Mouse (Mus musculus) kidney, adult 11 months (tissue): ENCODE measurements around the gene Mov10l1.

Experiments
- DNase-seq: peaks from one replicate; pipeline ENCODE4 v3.0.0; 2022

The Mov10l1 gene

DNA sequence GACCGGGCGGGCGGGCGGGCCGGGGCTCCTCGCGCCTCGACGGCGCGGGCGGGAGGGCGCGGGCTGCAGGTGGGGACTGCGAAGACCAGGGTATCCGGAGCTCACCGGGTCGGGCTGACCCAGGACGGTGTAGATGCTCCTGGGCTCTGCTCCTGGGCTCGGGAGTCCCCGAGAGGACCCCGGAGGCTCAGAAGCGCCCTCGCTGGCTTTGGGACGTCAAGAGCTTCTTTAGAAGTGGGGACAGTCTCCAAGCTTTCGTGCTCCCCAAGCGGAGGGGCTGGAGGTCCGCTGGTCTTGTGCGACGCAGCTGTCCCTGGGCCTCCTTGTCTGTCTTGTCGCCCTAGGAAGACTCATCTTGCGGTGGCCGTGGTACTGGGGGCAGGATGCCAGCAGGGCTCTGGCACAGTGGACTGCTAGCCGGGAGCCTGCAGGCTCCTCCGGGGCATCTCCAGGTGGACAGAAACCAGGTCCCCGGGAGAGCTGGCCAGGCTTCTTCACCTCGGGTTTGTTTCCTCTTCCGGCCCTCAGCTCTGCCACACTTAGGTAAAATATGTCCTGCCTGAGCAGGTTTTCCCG, 93.5 kb downstream of the Mov10l1 start:
- peak; percentile 52 for DNase-seq

DNA sequence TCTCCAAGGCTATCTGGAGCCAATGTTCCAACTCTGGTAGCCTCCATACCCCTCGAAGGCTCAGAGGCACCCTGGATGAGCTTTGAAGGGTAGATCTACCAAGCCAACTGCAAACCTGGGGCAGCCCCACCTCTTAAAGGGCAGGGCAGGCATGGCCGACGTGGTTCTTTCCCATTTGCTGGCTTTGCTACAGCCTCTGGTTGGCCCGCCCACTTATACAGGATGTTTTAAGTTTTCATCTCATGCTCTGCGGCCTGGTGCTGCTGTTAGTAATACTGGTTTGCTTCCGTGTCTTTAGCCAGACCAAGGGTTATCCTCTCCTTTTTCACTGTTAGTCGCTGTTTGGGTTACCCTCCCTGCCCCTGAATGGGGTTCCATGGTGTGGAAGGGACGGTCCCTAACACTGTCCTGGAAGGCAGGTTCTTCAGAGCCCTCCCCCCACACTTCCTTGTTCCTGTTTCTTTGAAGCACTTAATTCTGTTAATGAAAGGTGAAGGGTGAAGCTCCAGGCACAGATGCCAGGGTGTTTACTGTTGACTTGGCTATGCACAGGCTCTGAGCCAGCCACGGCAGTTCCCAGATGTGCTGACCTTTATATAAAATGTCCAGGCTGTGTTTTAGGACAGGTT, 95.6 kb downstream of the Mov10l1 start:
- DNase-seq, result peak; percentile 91

DNA sequence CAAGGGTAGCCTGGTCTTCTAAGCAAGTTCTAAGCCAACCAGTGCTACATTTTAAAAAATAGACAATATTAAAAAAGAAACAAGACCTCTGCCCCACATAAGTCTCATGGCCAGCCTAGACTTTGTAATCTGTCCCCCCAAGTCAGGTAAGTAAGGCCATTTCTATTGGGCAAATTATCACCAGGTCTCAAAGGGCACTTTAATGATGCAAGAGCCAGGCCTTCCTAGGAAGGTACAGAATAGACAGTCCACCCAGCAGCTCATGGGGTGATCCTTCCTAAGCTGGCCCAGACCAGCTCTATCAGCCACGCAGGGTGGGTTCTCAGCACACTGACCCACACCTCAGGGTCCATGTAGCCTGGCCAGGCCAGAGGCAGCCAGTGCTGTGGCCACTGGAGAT, 101.2 kb downstream of the Mov10l1 start:
- DNase-seq, result no peak

DNA sequence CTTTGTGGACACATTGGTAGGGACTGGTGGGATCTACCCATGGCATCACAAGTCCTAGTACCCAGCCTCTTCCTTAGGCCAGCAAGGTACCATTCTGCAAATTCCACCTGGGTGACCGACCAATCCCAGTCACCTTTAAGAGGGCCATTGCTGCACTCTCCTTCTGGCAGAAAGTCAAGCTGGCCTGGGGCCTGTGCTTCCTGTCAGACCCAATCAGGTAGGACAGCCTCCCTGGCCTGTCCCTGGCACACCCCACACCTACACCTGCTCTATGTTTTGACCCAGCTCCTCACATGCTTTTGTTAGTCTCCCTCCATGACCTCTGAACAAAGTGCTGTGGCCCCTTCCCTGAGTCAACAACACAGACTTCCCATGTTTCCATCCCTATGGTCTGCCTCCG, 102.1 kb downstream of the Mov10l1 start:
- DNase-seq, result no peak

DNA sequence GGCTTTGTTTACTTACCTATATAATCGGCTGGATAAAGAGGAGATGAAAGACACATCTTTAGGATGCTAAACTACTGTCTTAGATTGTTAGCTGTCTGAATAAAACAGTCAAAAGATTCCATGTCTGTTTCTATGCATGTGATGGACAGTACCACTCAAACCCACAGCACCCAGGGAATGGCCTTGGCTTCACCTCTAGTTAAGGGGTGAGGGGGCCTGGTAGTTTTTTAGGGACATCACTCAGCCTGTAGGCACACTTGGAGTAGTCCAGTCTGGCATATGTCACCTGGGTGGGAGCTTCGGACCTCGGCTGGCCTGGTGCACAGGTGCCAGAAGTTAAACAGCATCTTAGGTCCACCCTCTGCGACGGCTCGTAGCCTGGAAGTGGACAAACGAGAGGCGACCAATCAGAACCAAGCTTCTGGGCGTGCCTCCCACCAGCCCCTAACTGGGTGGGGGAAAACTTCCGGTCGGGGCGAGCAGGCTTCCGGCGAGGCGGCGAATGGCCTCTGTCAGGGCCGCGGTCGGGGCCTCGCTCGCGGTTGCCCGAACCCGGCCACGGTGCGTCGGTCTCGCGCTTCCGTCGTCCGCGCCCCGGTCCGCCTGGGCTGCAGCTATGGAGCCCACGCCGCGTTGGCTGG, 106.0 kb downstream of the Mov10l1 start, which contains the start of gene Selenoo:
Gene Selenoo (plus strand): TSS at position 478 of the 641 bp plus-strand sequence.
- peak; percentile 92 for DNase-seq

DNA sequence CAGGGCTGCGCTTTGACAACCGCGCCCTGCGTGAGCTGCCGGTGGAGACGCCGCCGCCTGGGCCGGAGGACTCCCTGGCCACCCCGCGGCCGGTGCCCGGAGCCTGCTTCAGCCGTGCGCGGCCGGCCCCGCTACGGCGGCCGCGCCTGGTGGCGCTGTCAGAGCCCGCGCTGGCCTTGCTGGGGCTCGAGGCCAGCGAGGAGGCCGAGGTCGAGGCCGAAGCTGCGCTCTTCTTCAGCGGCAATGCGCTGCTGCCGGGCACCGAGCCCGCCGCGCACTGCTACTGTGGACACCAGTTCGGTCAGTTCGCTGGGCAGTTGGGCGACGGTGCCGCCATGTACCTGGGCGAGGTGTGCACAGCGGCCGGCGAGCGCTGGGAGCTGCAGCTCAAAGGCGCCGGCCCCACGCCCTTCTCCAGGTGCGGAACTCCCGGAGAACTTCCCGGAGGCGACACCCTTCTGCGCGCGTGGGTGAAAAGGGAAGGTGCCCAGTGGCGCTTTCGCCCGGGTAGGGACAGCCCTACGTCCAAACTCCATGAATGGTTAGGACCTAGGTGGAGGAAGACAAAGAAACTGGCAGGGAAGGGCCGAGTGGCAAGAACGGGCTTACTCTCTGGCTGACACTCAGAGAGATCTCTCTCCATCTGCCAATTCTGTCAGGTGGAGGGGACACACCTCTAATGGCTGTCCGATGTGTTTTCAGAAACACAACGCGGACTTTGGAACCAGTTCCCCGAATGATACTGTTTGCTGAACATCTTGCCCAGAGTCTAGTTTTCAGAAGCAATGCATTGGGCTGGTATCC, 106.7 kb downstream of the Mov10l1 start:
- DNase-seq, result peak; percentile 41

DNA sequence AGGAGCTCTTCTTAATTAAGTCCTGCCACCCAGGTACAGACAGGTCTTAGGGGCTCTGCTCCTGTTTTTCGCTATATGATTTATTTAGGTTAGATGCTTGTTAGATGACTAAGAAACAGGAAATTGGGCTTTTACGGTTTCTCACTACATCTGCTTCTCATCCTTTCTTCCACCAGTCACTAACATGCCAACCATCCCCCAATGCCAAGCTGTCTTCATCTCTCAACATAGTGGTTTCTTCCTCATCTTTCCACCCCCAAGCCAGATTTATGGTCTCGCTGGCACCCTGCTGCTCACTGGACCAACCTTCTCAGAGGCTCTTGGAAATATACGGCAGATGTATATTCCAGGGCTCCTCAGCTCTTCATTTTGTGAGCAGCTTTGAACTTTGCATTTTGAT, 108.0 kb downstream of the Mov10l1 start:
- no peak for DNase-seq

DNA sequence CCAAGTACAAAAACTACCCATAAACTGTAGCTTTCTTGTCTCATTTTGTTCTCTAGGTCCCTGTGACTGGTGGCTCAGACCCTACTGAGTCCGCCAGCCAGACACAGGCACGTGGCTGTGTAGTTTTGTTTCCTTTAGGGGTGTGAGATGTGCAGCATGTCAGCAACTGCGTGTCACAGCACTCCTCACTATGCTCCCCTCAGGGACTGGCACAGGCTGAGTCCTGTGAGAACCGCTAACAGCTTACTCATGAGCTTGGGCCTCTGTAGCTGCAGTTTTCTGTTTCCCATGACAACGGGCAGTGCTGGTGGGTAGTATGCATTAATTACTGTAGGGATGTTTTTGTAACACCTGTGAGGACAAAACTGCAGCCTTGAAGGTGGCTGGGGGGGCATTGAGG, 109.5 kb downstream of the Mov10l1 start:
- DNase-seq, result no peak

DNA sequence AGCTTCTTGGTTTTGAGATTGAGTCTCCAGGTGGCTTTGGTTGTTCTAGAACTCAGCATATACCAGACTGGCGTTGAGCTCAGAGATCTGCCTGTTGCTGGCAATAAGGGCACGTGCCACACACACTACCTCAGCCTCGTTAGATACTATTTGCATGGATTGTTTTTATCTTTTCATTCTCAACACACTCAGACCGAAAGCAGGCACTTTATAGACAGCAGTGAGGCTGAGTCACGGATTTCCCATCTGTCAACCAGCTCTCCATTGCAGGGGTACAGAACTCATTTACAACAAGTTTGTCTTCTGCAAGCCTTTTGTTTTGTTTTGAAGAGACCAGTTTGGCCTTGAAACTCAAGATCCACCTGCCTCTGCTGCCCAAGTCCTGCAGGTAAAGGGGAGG, 114.7 kb downstream of the Mov10l1 start:
- no peak for DNase-seq

DNA sequence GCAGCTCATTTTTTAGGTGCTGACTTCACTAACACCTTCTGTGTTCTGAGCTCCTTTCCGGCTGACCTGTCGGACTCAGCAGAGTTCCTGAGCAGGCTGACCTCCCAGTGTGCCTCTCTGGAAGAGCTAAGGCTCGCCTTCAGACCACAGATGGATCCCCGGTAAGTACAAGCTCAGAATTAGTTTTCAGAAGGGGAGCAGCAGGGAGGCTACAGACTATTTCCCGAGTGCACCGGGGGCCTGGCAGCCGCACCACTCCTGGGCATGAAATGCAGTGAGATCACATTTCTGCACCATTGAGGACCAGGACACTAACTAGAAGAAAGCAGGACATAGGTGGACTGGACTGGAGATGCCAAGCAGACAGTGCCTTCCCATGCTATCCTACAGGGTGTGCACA, 115.9 kb downstream of the Mov10l1 start:
- DNase-seq, result no peak

DNA sequence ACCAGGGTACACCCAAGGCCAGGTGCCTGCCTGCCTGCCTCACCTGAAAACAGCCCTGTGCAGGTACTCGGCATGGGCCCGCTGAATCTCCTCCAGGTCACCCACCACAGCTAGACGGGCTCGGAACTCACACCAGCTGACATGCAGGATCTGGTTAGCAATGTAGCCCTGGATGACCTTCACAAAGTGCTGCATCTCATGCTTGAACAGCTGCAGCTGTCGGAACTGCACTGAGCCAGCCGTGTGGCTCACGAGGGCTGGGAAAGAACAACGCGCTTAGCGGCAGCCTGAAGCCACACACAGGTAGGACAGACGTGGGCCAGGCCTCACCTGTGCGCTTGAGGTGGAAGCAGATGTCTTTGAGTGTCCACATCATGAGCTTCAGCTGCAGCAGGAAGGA, 118.1 kb downstream of the Mov10l1 start:
- DNase-seq, result no peak

DNA sequence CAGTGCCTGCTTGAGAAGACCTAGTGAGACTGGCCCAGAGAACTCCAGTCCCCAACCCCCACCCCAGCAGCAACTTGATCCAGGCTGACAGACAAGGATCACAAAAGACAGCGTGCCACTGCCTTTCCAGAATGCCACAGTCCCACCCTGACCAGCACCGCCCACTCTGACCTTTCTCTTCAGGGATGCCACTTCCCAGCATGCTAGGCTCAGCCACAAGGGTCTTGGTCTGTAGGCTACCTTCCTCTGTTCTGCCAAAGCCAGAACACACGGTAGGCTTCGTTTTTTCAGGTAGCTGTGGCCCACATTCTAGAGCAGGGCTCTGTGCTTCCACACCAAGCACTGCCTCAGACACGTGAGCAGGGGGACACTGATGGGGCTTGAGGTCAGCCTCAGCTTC, 119.9 kb downstream of the Mov10l1 start:
- DNase-seq, result no peak

DNA sequence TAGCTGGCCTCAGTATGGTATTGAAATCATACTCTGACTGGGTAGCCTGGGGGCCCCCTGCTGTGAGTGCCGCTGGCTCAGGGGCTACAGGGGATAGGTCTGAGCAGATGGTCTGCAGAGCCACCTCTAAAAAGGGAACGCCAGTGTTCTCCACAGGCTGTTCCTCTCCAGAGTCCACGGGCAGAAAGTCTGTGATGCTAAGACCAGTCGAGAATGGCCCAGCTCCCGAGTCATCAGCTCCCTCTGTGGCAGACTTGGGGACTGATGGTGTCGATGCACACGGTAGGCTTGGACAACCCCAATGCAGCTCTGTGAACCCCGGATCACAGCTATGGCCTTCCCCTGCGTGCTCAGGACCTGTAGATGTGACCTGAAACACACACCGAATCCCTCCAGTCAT, 121.2 kb downstream of the Mov10l1 start:
- DNase-seq, result no peak

DNA sequence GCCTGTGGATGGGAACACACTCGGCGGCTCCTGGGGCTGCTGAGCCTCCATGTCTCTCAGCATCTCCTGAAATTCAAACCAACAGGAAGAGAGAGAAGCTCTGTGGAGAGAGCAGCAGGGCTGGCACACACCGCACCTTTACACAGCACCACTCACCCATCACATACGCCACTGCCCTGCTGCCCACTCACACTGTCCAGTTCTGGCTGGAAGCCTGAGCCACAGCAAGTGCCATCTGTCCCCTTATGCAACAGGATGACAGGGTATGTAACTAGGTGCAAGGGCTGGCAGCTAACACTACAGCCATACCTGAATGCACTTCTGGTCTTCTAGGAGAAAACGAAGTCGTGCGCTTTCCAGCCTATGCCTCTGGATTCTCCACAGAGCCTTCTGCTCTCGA, 121.7 kb downstream of the Mov10l1 start:
- DNase-seq, result no peak
